Mouse (Mus musculus) testis, adult 2 months (tissue): Measurements from ENCODE around the gene Slc16a10.

ENCODE experiments used
- CTCF ChIP-seq: fragments of 200-500 bp; IDR thresholded peaks from 2 replicates; pipeline ENCODE4 v1.5.1; 2012; ENCODE audit warnings: low read depth, mild to moderate bottlenecking, inconsistent platforms, low read length, moderate library complexity; ENCODE audit not compliant: control insufficient read depth, insufficient read depth, insufficient replicate concordance
- POLR2A ChIP-seq: fragments of 200-500 bp; IDR thresholded peaks from 2 replicates; pipeline ENCODE4 v1.6.1; 2012; ENCODE audit warnings: low read depth, mild to moderate bottlenecking, inconsistent platforms, low read length, moderate library complexity; ENCODE audit not compliant: control insufficient read depth

DNA sequence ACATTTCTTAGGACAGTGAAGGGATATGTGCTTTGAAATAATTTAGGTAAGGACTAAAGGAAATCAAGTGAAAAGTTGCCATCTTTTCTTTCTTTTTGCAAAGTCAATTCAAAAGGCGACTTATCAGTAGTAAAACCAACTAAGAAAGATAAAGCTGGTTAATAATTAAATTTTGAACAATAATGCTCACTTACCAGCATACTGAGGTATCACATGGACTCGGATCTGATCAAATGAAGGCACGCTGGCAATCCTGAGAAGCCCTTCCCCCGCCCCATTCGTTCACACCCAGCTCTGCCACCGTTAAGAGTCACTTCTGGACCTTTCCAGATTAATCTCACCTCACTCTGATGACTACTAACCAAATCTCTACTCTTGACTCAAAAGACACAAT, 64.1 kb downstream of the Slc16a10 start:
- TF ChIP-seq CTCF (no peak), POLR2A (no peak)
